Mouse (Mus musculus) kidney, adult 18-20 months (tissue): Measurements from ENCODE around the gene Dnajc25.

Experiments used
- DNase-seq: peaks from one replicate; pipeline ENCODE4 v3.0.0; 2021

The Dnajc25 gene

DNA sequence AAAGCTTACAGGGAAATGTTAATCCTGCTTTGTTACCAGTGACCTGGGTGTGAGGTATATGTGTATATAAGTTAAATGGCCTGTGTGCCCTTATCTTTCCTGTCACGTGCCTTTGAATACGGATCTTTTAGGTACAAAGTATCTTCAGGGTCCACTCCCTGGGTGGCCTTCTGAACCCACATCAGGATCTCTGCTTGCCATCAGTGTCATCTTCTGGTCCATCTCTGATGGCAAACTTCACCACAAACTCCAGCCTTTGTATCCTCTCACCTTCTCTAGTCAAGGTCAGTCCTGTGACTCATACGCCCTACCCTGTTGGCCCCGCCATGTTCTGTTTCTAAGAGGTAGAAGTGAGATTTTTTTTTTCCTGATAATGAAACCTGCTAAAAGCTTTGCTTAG, at the start of gene Dnajc25:
Gene Dnajc25, plus strand, starts transcription at position 301 of the 400 bp plus-strand sequence.
- no peak for DNase-seq

DNA sequence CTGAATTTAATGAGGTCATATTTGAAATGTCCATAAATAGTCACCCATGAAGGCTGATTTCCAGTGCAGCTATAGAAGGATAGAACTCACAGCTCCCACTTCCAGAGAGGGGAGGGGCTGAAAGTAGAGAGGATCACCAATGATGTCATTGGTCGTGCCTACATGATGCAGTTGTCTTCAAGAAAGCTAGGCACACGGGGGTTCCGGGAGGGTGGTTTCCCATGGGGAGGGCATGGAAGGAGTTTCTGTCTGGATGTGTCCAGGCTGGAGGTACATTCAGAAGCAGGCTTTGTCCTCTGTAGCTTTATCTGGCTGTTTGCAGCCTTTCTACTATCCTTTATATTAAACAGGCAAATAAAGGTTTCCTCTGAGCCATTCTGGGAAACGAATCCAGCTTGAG, 46.5 kb upstream of the Dnajc25 start:
- no peak for DNase-seq

DNA sequence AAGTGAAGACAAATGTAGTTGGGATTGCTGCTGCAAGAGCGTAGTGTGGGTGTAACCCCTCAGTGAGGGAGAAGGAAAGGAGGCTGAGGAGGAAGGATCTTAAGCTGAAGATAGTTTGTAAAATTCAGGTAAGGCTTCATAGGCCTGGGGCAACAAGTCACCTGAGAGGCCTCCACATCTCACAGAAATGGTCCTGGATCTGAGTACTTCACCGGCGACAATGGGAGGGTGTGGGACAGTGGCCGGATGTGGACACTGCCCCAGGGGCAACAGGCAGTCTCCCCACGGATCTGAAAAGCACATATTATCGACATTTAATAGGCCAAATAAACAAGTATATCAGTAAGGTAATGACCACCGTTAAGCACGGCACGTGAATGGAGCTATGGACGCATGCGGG, 42.2 kb upstream of the Dnajc25 start:
- DNase-seq, result no peak

DNA sequence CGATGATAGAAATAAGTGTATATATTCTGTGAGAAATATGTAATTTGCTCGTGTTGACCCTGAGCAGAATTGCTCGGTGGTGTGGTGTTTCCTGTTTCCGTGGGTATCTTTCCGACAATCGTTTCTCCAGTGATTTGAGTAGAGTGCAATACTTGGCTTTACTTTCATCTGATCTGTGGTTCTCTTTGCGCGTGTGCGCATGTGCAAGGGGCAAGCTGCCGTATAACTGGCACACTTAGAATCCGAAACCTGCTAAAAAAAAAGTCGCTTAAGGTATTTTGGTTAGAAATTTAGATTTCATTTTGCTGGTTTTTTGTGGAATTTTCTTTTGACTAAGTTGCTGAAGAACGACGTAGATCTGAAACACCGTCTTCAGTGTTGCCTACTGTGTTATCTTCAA, 33.1 kb upstream of the Dnajc25 start:
- DNase-seq, result no peak

DNA sequence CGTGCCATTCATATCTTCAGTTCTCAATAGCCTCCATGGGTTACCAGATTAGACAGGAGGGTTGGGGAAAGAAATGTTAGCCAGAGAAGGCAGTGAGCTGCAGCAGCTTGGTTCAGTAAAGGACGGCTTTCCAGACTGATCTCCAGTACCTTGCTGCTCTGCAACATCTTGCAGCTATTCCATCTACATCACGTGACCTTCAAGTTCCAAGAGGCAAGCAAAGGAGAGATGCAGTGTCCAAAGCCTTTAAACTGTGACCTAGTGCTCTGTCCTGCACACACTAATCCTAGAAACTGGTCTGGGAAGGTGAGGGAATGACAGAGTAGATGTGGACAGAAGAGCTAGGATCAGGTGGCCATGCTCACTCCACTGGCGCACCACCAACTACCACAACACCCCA, 31.6 kb upstream of the Dnajc25 start:
- DNase-seq, result no peak

DNA sequence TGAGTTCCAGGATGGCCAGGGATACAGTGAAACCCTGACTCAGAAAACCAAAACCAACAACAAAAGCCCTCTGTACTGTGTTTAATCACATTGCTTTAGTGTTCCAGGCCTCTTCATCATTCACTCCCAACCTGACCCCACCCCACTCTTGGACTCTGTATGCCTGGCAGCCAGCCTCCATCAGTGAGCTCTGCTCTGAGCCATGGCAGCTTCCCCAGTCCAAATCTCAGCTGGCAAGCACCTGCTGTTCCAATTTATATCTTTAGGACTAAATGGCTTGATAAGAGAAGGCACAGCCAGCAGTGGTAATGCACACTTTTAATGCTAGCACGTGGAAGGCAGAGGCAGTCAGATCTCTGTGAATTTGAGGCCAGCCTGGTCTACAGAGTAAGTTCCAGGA, 29.7 kb upstream of the Dnajc25 start:
- DNase-seq, result no peak

DNA sequence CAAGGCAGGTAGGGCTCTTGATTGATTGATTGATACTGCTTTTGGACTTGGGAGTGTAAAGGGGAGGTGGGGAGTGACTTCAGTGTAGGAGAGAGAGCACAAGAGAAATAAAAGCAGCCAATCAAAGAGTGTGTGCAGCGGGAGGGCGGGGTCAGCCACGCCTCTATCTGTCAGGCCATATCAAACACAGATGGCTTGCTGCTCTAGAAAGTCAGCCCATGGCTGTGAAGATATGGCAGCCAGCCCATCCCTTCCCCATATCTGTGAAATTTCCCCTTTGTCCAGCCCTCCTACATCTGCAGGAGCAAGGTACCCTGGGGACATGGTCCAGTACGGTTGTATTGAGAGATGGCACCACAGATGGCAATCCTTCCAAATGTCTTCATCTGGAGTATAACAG, 24.2 kb upstream of the Dnajc25 start:
- DNase-seq, result no peak

DNA sequence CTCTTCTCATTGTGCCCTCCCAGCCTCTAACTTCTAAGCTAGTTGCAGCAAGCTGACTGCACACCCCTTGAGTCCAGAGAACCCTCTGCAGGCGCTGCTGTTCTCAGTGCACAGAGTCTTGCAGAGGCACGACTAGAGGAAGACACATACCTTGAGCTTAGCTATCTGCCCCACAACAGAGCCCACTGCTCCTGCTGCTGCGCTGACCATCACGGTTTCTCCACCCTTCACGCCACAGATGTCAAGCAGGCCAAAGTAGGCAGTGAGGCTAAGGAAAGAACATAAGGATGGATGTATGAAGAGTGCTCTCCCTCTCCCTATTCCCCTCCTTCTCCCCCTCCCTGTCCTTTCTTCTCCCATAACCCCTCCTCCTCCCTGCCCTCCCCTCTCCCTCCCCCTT, 19.2 kb upstream of the Dnajc25 start:
- DNase-seq, result no peak

DNA sequence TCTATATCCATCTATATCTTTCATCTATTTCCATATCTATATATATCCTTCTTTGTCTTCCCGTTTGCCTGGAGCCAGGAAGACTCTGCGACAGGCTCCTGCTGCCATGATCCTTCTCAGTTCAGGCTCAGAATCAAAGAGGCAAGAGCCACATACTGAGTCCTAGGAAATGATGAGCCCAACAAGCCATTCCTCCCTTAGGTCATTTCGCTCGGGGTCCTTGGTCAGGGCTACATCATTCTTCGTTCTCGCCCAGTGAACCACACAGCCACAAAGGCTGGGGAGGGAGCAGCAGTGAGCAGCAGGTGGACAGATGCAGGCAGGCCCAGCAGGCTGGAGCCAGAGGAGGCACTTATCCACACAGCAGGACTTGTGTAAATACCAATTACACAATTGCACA, 13.4 kb upstream of the Dnajc25 start:
- no peak for DNase-seq

DNA sequence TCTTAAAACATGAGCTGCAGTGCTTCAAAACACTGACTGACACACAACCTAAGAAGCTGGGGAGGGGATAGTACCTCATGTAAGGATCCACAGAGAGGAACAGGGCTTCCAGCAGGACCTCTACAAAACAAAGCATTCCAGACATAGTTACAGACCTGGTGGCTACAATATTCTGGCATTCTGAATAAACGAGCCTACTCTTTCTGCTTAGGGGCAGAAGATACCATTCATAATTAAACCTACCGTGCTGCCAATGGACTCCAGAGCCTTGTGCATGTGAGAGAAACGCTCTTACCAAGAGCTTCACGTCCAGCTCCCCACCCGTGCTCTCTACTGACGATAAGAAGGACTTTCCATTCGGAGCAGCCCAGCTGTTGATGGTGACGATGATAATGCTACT, 12.1 kb upstream of the Dnajc25 start:
- DNase-seq, result no peak

DNA sequence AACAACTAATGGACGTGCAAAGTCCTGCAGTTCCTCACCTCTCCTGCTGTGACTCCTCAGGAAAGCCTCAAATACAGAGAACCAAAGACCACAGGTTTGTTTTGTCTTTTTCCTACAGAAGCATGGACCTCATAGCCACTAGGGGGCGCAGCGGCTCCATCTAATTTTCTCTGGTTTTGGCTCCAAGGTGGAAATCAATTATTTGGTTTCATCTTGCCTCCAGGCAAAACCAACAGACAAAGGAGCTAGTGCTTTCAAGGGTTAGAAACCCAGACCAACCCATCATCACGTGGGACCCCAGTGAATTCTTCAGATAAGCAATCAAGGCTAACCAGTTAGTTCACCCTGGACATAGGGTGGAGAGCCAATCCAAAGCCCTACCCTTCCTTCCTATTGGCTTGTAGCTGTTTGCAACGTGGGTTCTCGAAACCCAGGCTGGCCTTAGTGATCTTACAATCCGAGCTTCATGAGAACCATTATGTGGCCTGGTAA, 9.7 kb upstream of the Dnajc25 start:
- DNase-seq, result peak; percentile 86

DNA sequence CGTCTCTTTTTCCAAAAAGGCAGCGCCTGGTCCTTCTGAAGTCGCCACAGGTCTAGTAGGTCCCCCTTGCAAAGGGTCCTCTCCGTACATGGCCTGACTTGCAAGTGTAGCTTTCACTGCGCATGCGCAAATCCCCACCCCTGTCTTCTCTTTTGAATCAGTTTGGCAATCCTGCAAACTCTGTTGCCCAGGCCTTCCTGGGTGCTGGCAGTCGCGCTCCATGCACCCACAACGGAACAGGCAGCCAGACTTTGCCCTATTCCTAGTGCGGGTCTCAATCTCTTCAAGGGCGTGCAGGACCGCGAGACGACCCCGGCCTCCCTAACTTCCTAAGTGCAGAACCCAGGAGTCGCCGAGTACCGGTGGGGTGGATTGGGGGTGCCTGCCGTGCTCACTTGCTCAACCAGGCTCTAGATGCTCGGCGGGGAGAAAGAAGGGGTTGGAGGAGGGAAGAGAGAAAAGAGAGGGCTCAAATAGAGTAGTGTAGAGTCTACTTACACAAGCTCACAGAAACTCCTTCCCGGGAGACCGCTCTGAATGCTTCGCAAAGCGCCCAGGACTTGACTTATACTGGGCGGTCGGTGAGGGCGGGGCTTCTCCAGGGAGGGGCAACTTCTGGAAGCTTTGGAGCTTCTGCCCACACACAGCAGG, 8.2 kb upstream of the Dnajc25 start, which contains the start of gene Ptgr1:
Gene Ptgr1, minus strand, starts transcription at position 580 of the 651 bp plus-strand sequence.
- peak; percentile 87 for DNase-seq

DNA sequence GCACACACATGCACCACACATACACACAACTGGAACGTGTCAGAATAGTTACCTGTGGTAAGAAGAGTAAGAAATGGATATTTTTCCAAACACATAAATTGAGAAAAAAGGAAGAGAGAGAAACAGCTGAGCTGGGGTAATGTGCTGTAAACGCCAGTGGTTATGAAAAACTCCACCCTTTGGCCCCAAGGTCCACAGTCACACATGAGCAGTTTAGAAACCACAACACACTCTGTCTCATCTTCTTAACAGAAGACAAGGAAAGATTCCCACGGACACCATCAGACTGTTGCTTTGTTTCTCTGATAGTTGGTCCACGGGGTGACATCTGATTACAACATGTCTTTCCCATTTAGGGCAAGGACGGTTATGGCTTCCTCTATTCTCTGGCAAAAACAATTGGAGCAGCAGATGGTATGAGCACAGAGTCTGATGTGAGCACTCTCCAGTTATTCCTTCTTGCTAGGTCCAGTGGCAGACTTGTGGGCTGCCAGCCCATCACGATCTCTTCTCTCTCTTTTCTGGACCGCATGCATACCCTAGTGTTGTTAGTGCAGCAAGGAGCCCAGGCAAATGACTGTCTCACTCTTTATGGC, 5.5 kb upstream of the Dnajc25 start:
- DNase-seq, result peak; percentile 27

DNA sequence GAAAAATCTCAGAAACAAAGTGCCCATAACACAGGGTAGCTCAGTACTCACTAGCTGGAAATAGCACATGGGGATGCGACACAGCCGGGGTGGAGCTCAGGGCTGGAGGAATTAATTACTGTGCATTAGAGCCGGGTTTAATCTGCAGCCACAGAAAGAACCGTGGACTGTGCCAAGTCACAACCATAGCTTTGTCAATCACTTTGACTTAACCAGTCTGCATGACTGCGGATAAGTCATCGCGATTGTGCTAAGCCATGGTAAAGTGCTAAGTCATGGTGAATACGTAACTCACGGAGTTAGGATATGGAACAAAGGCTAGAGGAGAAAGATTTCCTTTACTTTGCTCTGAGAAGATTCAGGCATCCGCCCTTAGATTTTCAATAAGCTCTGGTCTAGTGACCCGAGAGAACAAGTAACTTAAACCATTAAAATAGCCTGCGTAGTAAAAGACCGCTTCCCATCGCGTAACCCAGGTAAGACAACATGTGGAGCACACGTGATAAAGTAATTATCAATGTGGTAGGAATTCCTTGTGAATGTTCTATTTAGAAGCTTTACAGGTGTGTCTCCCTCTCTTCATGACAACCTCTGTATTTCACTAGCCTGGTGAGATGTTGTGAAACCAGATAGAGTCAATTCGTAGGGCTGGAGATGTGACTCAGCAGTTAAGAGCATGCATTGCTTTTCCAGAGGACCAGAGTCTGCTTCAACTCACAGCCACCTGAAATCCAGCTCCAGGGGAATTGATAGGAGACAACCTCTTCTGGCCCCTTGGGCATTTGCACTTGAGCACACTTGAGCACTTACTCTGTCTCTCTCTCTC, 4.0 kb upstream of the Dnajc25 start:
- no peak for DNase-seq

DNA sequence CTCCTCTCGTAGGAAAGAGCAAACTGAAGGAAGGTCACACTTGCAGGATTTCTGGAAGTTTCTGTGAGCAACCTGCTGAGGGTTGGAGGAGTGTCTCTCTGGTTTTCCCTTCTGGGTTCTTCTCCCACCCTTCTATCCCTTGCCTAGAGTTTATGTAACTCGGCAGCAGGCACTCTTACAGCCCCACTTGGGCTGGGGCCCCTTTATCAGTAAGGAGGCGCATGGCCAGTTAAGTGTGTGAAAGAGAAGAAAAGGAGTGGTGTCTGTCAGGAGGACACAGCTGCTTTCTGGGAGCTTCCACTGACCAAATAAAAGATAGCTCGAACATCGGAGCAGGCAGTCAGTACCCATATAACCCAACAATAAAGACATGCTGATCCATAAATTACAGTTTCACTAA, 2.7 kb upstream of the Dnajc25 start:
- DNase-seq, result no peak

DNA sequence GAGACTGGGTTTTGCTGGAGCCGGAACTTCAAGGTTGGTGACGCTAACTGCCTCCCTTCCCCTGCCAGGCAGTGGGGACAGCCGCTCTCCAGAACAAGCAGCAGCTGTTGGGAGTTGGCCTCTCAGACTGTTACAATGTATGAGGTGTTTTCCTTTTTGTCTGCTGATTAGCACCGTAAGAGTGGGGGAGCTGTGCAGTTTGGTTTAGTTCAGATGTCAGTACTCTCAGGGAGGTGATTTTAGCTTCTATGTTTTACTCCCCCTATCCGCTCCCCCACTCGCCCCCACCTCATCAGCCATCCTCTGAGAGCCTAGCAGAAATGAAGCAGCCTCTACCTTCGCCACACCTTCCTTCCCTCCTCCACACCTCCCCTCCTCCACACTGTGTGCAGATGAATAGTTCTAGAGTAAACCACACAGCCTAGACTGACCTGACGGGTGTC, 410 bp downstream of the Dnajc25 start:
- DNase-seq, result no peak

DNA sequence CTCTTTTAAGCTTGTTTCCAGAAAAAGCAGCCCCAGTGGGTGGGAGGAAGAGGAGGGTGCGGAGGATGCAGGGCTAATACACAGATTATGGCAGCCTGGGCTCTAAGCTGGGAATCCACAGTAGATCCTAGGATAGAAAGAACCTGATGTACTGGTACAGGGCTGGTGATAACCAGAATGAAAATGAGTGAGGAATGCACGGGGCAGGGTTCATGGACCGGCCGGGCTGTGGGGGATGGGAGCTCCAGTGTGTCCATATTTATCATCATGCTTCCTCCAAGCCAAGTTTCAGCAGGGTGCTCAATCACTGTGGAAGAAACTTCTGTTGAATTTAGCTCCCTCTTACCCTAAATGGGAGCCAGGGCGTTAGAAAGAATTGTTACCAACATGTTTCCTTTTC, 2.2 kb downstream of the Dnajc25 start:
- DNase-seq, result peak; percentile 33

DNA sequence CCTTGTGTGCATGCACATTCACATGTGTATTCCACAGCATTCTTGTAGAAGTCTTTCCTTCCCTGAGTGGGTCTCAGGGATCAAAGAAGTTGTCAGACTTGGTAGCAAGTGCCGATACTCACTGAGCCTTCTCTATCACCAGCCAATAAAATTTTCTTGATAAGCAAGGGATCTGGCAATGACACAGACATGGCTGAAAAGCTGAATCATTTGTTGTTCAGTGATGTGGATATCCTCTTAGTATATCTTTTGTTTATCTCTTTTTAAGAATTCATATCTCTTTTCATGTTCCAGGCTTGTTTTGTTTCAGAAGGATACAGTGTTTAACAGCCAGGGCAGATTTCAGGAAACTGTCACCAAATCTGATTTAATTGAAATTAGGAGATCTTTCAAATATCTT, 3.8 kb downstream of the Dnajc25 start:
- no peak for DNase-seq

DNA sequence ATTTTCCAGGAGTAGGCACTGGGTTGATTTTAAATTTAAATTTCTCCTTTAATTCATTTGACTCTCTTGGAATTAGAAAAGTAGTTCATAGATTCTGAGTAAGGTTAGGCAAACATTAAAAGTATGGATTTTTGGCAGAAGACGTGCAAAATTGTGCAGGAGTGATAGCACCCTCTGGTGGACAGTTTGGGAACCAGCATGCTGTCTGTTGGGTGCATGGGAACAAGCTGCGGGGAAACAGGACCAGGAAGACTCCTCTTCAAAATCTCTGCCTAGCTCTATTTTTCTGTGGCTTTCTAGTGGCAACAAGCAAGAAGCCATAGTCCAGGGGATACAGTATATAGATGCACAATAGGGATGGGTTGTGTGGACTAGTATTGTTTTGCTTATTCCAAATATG, 4.8 kb downstream of the Dnajc25 start:
- peak; percentile 79 for DNase-seq

DNA sequence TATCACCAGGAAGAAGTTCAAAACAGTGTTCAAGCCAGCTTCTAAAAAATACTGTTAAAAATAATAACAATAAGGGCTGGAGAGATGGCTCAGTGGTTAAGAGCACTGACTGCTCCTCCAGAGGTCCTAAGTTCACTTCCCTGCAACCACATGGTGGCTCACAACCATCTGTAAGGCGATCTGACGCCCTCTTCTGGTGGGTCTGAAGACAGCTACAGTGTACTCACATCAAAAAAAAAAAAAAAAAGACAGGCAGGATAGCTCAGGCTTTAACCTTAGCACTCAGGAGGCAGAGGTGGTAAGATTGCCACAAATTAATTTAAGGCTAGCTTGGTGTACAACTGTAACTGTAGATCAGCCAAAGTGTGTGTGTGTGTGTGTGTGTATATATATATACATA, 5.8 kb downstream of the Dnajc25 start:
- DNase-seq, result peak; percentile 27

DNA sequence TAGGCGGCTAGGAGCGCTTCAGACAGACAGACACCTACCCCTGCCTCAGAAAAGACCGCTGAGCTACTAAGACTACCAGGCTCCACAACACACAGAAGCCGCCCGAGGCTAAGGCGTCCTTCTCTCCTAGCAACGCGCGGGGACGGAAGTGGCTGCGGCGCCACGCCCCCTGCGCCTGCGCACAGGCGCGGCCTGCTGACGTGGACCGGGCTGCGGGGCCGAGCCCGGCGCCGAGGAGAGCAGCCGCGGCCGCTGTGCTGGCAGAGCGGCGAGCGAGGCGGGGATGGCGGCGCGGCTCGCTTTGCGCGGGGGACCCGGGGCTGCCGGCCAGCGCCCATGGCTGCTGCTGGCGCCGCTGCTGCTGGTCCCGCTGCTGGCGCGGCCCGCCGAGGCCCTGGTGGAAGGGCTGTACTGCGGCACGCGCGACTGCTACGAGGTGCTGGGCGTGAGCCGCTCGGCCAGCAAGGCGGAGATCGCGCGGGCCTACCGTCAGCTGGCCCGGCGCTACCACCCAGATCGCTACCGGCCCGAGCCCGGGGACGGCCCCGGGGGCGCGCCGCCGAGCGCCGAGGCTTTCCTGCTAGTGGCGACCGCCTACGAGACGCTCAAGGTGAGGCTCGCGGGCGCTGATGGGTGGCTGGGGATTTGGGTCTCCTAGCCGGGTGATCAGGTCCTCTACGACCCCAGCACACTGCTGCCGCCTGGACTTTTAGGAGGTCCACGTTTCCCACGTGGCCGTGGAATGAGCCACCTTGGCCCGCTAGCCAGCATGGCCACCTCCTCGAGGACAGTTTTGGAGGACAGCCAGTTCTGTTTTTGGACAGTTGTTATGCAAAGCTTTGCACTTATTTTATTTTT, 8.3 kb downstream of the Dnajc25 start, which contains the start of gene Gm20503:
Gene Gm20503, plus strand, starts transcription at position 263 of the 858 bp plus-strand sequence.
- DNase-seq, result peak; percentile 93

DNA sequence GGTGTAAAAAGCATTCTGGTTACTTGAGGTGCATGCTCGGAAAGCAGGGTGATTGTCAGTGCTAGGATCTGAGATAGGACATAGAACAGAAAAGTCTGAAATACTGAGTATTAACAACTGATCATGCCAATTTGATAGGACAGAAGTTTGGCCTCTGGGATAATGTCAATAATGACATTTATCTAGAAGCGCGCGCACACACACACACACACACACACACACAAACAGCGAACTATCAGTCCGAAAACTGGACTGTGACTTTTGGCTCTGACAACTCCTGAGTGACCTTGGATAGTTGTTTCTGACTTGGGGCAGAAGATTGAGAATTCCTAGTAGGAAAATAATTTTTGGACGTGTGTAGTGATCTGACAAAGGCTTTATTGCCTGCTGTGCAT, 8.9 kb downstream of the Dnajc25 start:
- DNase-seq, result no peak

DNA sequence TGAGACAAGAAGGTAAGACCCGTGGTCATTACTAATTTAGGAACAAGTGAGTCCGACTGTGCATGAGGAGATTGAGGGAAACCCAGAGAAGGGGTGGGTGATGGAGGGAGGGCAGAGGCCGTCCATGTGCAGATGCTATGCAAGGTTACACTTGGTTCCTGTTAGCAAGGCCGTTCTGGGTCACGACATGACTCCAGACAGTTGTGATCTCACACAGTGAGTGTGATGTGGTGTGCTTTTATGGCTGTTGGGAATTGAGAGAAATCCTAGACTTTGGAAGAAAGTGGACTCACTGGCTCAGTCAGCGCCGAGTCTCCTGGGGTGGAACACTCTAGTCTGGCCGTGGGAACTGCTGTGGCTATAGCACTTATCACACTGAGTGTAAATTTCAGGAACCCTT, 11.3 kb downstream of the Dnajc25 start:
- DNase-seq, result no peak
